Mouse (Mus musculus) kidney, adult 8-10 months (tissue): ENCODE results near the gene Nat14.
A peak's percentile ranks its signal among the peaks of the same experiment; 100 is the strongest.

Experiments
- DNase-seq, 2 experiments: peaks; one replicate each; pipeline ENCODE4 v3.0.0; 2022

Nat14 gene

GRCm38 (mm10) chr7:4950561-4951342 lies 28.9 kb downstream of the Nat14 start:
- no peak for DNase-seq

GRCm38 (mm10) chr7:4953815-4954445 lies 32.1 kb downstream of the Nat14 start:
- no peak for DNase-seq

GRCm38 (mm10) chr7:4957361-4957760 lies 35.5 kb downstream of the Nat14 start:
- DNase-seq = no peak

GRCm38 (mm10) chr7:4963527-4963926 lies 41.7 kb downstream of the Nat14 start:
- DNase-seq = no peak

- peak; percentile 62 to 81 for DNase-seq
These were observed 42.4 kb downstream of the Nat14 start, which contains the start of gene Sbk2 for GRCm38 (mm10) chr7:4964272-4964671. Gene Sbk2 (minus strand): TSS chr7:4964406.

- no peak for DNase-seq
These were observed 43.2 kb downstream of the Nat14 start for GRCm38 (mm10) chr7:4964988-4965387.

GRCm38 (mm10) chr7:4971068-4971467 lies 49.2 kb downstream of the Nat14 start, which contains the start of gene Sbk3:
Gene Sbk3 (minus strand): TSS chr7:4971168.
- DNase-seq = no peak

- DNase-seq = no peak
These were observed 49.9 kb downstream of the Nat14 start for GRCm38 (mm10) chr7:4971710-4972109.

GRCm38 (mm10) chr7:4972321-4973047 lies 50.7 kb downstream of the Nat14 start:
- no peak for DNase-seq
